Mouse (Mus musculus): ENCODE results near the gene 1110004F10Rik. TPM values are rescaled to one million over a fixed set of nuclear protein-coding genes. Genes with fewer than 3 reads are reported as not detected.

The 1110004F10Rik gene
- polyA plus RNA-seq, 1 experiment: 61.4 TPM

GRCm38 (mm10) chr7:116149568-116149967, 110.4 kb downstream of the 1110004F10Rik start:
- Histone ChIP-seq H3K36me3 (ENCODE audit: control insufficient read depth, insufficient read depth, low read length) (no peaks in the 10 kb centered on the region), H3K27me3 (ENCODE audit: control insufficient read depth, insufficient read depth, low read length) (no peaks in the 10 kb centered on the region), H3K4me1 (replicated peaks; ENCODE audit: control insufficient read depth, insufficient read depth, low read length) (no peaks in the 10 kb centered on the region), H3K27ac (ENCODE audit: control insufficient read depth, insufficient read depth, low read length) (no peak overlapping the region), H3K4me3 (ENCODE audit: control insufficient read depth, insufficient read depth, low read length) (no peak overlapping the region)
- TF ChIP-seq POLR2A (IDR thresholded peaks at IDR 0.05; ENCODE audit: control insufficient read depth, extremely low read depth, insufficient read depth, low read length, poor library complexity): no peak
- WGBS: 46% methylated on average over 4 of the region's 4 CpGs
- DNase-seq: no peak

DNA sequence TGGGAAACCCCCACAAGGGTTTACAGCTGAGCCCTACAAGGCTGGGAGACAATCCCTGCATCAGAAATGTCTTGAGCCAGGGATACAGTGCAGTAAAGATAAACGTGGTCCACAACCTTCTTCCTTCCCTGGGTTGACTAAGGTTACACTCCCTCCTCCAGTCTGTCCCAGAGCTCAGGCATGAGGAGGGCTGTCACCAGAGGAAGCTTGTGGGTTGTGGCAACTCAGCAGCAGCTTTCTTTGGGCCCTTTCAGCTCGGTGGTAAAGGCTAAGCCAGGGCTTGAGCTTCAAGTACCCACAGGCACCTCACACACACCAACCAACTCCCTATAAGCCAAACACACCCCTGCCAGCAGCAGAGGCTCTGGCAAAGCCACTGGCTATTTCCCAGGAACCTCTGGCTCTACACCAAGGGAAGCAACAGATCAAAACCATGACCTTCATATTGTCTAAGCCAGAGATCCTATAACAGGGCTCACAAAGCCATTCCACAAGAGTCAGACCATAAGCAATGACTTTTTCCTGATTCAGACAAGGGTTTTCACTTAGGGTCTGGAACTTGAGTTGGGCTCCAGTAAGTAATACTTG, 114.7 kb downstream of the 1110004F10Rik start:
- DNase-seq: no peak
- Histone ChIP-seq H3K4me3 (ENCODE audit: control insufficient read depth, insufficient read depth, low read length) (no peak overlapping the region), H3K27ac (ENCODE audit: control insufficient read depth, insufficient read depth, low read length) (no peak overlapping the region), H3K36me3 (ENCODE audit: control insufficient read depth, insufficient read depth, low read length) (no peaks in the 10 kb centered on the region), H3K4me1 (replicated peaks; ENCODE audit: control insufficient read depth, insufficient read depth, low read length) (no peaks in the 10 kb centered on the region), H3K27me3 (ENCODE audit: control insufficient read depth, insufficient read depth, low read length) (no peaks in the 10 kb centered on the region)
- no peak for TF ChIP-seq POLR2A (IDR thresholded peaks at IDR 0.05; ENCODE audit: control insufficient read depth, extremely low read depth, insufficient read depth, low read length, poor library complexity)
- TF ChIP-seq CTCF (IDR thresholded peaks at IDR 0.05; ENCODE audit: borderline replicate concordance, control insufficient read depth, extremely low read depth, insufficient read depth, low read length, poor library complexity): no peak
- WGBS: 8% methylated on average over 2 of the region's 2 CpGs

Other genes with a start within 250 kb of the 1110004F10Rik start
- 1.1 and 2.1 TPM in 2 replicates for gene Sox6, start 601 bp upstream of the 1110004F10Rik start, polyA plus RNA-seq (2012; rRNA removed)
- 1.1 and 1.5 TPM in 2 replicates for gene Gm4353, start 45.2 kb downstream of the 1110004F10Rik start, polyA plus RNA-seq (2012; rRNA removed)